Mouse (Mus musculus) yolk sac, embryonic 10.5 days (tissue): Measurements from ENCODE around the gene Mpeg1.

Experiments used
- DNase-seq: peaks from one replicate; pipeline ENCODE4 v3.0.0-alpha.2; 2017; ENCODE audit warnings: low spot score

Gene Mpeg1

GRCm38 (mm10) chr19:12493453-12494186 lies 33.0 kb downstream of the Mpeg1 start:
- DNase-seq = no peak

DNA sequence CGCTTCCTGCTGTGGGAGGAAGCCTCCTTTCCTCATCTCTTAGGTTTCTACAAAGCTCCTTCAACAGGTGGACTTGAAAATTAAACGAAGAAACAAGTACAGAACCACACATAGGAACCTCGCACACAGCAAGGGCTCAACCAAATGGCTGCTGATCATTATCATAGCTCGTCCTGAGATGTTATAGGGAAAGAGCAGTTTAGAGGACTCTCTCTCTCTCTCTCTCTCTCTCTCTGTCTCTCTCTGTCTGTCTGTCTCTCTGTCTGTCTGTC lies 33.5 kb downstream of the Mpeg1 start:
- no peak for DNase-seq

GRCm38 (mm10) chr19:12494972-12495535 lies 34.5 kb downstream of the Mpeg1 start:
- no peak for DNase-seq

- no peak for DNase-seq
Measured at GRCm38 (mm10) chr19:12496241-12496640, 35.7 kb downstream of the Mpeg1 start.

GRCm38 (mm10) chr19:12497909-12498308 lies 37.3 kb downstream of the Mpeg1 start:
- DNase-seq = no peak

GRCm38 (mm10) chr19:12498321-12498720 lies 37.7 kb downstream of the Mpeg1 start:
- DNase-seq = no peak

DNA sequence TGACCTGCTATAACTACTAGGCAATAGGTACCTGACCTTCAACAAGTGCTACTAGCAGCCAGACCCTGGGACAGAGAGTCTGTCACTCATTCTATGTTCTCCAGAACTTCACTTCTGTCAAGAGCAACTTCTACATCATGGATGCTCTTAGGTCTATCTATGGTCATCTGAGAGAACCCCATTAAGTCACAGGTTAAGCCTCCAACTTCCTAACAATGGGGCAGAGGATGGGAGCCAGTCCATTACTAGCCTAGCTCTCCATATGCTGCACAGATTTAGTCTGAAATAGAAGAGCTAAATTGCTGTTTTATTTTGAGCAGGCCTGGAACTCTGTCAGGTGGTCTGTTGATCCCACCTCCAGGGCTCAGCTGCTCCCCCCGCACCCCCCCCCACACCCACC lies 38.4 kb downstream of the Mpeg1 start:
- DNase-seq = no peak

DNA sequence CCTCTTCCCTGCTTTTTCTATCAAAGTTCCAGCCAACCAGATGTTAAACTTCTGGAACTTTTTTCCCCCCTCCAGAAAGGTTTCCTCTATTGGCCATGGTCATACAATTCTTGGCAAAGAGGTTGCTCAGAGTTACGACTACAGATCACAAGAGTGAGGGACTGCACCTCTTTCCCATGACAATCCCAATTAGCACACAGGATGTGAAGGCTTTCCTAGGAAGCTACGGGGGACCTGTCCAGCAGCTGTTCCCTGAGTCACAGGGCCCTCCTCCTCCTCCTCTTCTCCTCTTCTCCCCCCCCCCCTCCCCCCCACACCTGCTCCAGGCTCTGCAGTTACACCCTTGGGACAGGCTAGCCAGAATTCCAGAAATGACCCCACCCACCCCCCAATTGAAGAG lies 38.9 kb downstream of the Mpeg1 start:
- no peak for DNase-seq

- DNase-seq = no peak
Measured at GRCm38 (mm10) chr19:12500124-12500523, 39.5 kb downstream of the Mpeg1 start.

DNA sequence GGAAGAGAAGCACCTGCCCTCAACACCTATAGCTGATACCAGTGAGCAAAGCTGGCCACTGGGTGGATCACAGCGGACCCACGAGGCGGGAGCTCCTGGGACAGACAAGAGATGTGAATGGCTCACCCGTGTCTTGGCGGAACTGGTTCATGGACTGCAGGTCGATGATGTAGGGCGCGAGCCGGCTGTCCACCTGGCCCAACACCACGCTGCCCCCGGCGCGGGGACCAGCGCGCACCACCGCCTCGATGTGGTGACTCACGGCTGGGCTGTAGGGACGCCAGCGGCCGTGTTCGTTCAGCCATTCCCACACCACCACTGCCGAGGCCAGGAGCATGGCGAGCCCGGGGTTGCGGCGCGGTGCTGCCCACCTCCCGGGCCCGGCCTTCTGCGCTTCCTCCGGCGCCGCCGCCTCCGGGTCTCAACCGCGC lies 40.3 kb downstream of the Mpeg1 start:
- DNase-seq = peak; percentile 42

GRCm38 (mm10) chr19:12501370-12502347 lies 41.1 kb downstream of the Mpeg1 start, which contains the start of gene Dtx4:
Dtx4 (minus strand) TSS chr19:12501454.
- DNase-seq = peak; percentile 90

DNA sequence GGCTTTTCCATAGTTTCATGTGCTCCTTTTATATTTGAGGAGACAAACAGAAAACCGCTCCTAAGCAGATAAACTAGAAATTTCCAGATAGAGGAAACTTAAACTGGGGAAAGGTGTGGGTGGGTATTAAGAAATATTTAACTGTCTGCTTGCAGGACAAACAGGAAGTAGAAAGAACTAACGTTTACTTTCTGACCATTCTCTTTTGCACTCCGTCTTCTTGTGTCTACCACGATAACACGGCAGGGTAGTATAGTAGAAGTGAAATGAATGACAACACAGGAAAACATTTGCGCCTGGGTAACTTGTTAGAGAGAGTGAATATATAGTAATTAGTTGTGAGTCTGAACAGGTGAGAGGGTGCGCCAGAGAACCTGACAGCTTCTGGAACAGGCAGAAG lies 42.2 kb downstream of the Mpeg1 start:
- DNase-seq = no peak

DNA sequence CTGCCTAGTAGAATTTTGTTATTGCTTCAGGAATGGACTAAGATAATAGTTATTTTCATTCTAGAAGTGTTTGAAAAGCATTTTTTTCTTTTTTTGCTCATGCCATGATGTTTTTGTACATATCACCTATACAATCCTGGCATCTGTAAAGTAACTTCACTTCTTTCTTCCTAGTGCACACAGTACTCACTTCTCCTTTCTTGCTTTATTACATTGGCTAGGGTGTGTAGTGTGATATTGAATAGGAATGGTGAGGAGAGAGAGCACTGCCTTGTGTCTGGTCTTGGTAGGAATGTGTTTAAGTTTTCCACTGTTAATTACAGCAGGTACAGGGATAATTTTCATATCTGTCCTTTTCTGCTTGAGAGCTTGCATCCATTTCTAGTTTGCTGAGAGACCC lies 54.0 kb downstream of the Mpeg1 start:
- no peak for DNase-seq
